Mouse (Mus musculus) heart, postnatal 0 days (tissue): ENCODE data around the gene Bid. TPM values are rescaled to one million over a fixed set of nuclear protein-coding genes. Genes with fewer than 3 reads are reported as not detected.

Source experiments
- ATAC-seq: fragments of 200-750 bp; cut with Nextera tagmentation; 2 replicates; pipeline ENCODE4 v1.8.0; 2017; ENCODE audit warnings: low read depth, moderate number of reproducible peaks, moderate library complexity; ENCODE audit not compliant: insufficient read depth
- DNase-seq: peaks from one replicate; pipeline ENCODE4 v3.0.0-alpha.2; 2016; ENCODE audit warnings: low spot score
- H3K27ac ChIP-seq: fragments of 300-500 bp; sonication (generic); 2 replicates; pipeline ENCODE4 v1.5.1; 2014; ENCODE audit warnings: low read depth, mild to moderate bottlenecking
- H3K27me3 ChIP-seq: fragments of 300-500 bp; sonication (generic); 2 replicates; pipeline ENCODE4 v1.6.1; 2014; ENCODE audit warnings: low read length, mixed read lengths; ENCODE audit not compliant: control insufficient read depth, insufficient read depth
- H3K36me3 ChIP-seq: fragments of 300-500 bp; sonication (generic); replicated peaks from 2 replicates; pipeline ENCODE4 v1.6.1; 2014; ENCODE audit warnings: low read length, mixed read lengths; ENCODE audit not compliant: control insufficient read depth, insufficient read depth
- H3K4me1 ChIP-seq: fragments of 300-500 bp; sonication (generic); 2 replicates; pipeline ENCODE4 v1.6.1; 2014; ENCODE audit warnings: antibody characterized with exemption; ENCODE audit not compliant: control insufficient read depth, insufficient read depth
- H3K4me2 ChIP-seq: fragments of 300-500 bp; sonication (generic); 2 replicates; pipeline ENCODE4 v1.6.1; 2014; ENCODE audit warnings: low read depth, mild to moderate bottlenecking, low read length, moderate library complexity
- H3K4me3 ChIP-seq: fragments of 300-500 bp; sonication (generic); 2 replicates; pipeline ENCODE4 v1.5.1; 2014; ENCODE audit warnings: low read depth, low read length
- H3K9ac ChIP-seq: fragments of 300-500 bp; sonication (generic); replicated peaks from 2 replicates; pipeline ENCODE4 v1.6.1; 2014; ENCODE audit warnings: low read depth, low read length, mixed read lengths
- H3K9me3 ChIP-seq: fragments of 300-500 bp; sonication (generic); replicated peaks from 2 replicates; pipeline ENCODE4 v1.6.1; 2016; ENCODE audit warnings: low read length; ENCODE audit not compliant: control insufficient read depth
- CTCF ChIP-seq: IDR thresholded peaks from 2 replicates; pipeline ENCODE4 v1.5.1; 2016; ENCODE audit warnings: antibody characterized with exemption, control low read depth, low read depth
- EP300 ChIP-seq: IDR thresholded peaks from 2 replicates; pipeline ENCODE4 v1.6.1; 2016; ENCODE audit warnings: antibody characterized with exemption, low read depth
- WGBS: fragments of 180-500 bp; shearing (Covaris S2); extraction: QIAGEN DNeasy Blood & Tissue Kit; methylation state at CpG from one replicate; pipeline ENCODE4 v1.1.7; 2014; 5-methylcytosine and 5-hydroxymethylcytosine counted together
- polyA plus RNA-seq: library from polyadenylated mRNA; unstranded; fragments of >200 nt; fragmentation: Nextera tagmentation; extraction: Ambion mirVana; gene quantifications from 2 replicates; pipeline ENCODE4 v1.2.1, GENCODE M21; 2015
- total RNA-seq: library from RNA; depleted of rRNA; stranded (reverse); fragments of >200 nt; gene quantifications from 2 replicates; pipeline ENCODE4 v1.2.3, GENCODE M21; 2014; ENCODE audit warnings: low replicate concordance

Gene Bid
- total and polyA plus RNA-seq, 2 experiments from 2014 or later: 3.3 to 3.6 TPM

DNA sequence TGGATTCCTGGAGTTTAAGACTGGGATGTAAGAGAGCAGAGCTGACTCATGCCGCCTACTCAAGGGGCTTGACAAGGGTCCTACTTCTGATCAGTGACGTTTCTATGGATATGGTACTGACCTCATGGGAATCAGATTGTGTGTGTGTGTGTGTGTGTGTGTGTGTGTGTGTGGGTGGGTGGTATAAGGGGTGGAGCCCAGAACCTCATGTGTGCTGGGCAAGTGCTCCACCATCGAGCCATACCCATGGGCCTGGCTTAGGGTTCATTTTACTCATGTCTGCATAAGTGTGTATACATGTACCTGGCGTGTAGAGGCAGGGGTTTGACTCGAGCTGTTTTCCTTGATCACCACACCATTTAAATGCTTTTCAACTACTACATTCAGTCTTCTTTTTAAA, 27.3 kb upstream of the Bid start:
- TF ChIP-seq EP300 (no peak), CTCF (no peak)
- Histone ChIP-seq H3K9me3 (no peaks in the 10 kb centered on the region), H3K27me3 (no peaks in the 10 kb centered on the region), H3K4me1 (no peaks in the 10 kb centered on the region), H3K4me3 (no peak overlapping the region), H3K9ac (no peak overlapping the region), H3K27ac (no peak overlapping the region), H3K36me3 (peaks cover 68% of the 10 kb centered on the region), H3K4me2 (no peak overlapping the region)
- DNase-seq: no peak
- ATAC-seq: no peak
- WGBS: 84% methylated on average over 5 of the region's 5 CpGs

- no peak for ATAC-seq
- Histone ChIP-seq H3K4me3 (no peak overlapping the region), H3K27me3 (no peaks in the 10 kb centered on the region), H3K36me3 (peaks cover 64% of the 10 kb centered on the region), H3K4me2 (no peak overlapping the region), H3K9ac (no peak overlapping the region), H3K9me3 (no peaks in the 10 kb centered on the region), H3K27ac (no peak overlapping the region), H3K4me1 (no peaks in the 10 kb centered on the region)
- WGBS: 78% methylated on average over 10 of the region's 10 CpGs
- DNase-seq: no peak
- no peak for TF ChIP-seq CTCF
- TF ChIP-seq EP300: no peak
Observed at GRCm38 (mm10) chr6:120943551-120943950, 26.9 kb upstream of the Bid start.

DNA sequence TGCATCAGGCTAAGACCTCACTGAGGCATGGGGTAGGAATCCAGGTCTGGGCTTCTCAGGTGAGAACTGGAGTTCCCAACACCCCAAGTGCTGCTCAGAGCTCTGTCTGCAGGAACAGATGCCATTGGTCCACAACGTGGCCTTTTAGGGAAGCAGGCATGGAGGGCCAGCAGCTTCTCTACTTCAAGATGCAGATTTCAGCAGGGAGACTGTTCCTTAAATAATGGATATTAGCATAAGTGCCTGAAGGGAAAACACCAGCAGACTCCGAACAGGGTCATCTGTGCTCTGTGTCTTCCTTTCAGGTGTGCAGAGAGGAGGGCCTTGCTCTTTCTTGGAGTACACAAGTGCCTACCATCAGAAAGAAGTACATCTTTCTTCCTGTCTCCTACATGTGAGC, 26.4 kb upstream of the Bid start:
- TF ChIP-seq EP300: no peak
- TF ChIP-seq CTCF: no peak
- Histone ChIP-seq H3K9ac (no peak overlapping the region), H3K4me2 (no peak overlapping the region), H3K4me1 (no peaks in the 10 kb centered on the region), H3K27me3 (no peaks in the 10 kb centered on the region), H3K9me3 (no peaks in the 10 kb centered on the region), H3K4me3 (no peak overlapping the region), H3K36me3 (peaks cover 59% of the 10 kb centered on the region), H3K27ac (no peak overlapping the region)
- ATAC-seq (no peak), DNase-seq (no peak)
- 78% methylated on average over 2 of the region's 2 CpGs for WGBS

- no peak for DNase-seq
- H3K9ac ChIP-seq: no peak overlapping the region
- peaks cover 50% of the 10 kb centered on the region for H3K36me3 ChIP-seq
- no peak overlapping the region for H3K4me3 ChIP-seq
- no peaks in the 10 kb centered on the region for H3K4me1 ChIP-seq
- no peak for ATAC-seq
- WGBS: 91% methylated on average over 13 of the region's 13 CpGs
- no peaks in the 10 kb centered on the region for H3K9me3 ChIP-seq
- no peak overlapping the region for H3K27ac ChIP-seq
- TF ChIP-seq EP300 (no peak), CTCF (no peak)
- H3K27me3 ChIP-seq: no peaks in the 10 kb centered on the region
- no peak overlapping the region for H3K4me2 ChIP-seq
Observed at GRCm38 (mm10) chr6:120941575-120941974, 24.9 kb upstream of the Bid start.

GRCm38 (mm10) chr6:120941084-120941481, 24.4 kb upstream of the Bid start:
- DNase-seq (no peak), ATAC-seq (no peak)
- Histone ChIP-seq H3K9ac (no peak overlapping the region), H3K9me3 (no peaks in the 10 kb centered on the region), H3K27ac (no peak overlapping the region), H3K4me1 (no peaks in the 10 kb centered on the region), H3K27me3 (no peaks in the 10 kb centered on the region), H3K4me3 (no peak overlapping the region), H3K36me3 (peaks cover 46% of the 10 kb centered on the region), H3K4me2 (no peak overlapping the region)
- TF ChIP-seq CTCF: no peak
- no peak for TF ChIP-seq EP300
- 88% methylated on average over 7 of the region's 7 CpGs for WGBS

DNA sequence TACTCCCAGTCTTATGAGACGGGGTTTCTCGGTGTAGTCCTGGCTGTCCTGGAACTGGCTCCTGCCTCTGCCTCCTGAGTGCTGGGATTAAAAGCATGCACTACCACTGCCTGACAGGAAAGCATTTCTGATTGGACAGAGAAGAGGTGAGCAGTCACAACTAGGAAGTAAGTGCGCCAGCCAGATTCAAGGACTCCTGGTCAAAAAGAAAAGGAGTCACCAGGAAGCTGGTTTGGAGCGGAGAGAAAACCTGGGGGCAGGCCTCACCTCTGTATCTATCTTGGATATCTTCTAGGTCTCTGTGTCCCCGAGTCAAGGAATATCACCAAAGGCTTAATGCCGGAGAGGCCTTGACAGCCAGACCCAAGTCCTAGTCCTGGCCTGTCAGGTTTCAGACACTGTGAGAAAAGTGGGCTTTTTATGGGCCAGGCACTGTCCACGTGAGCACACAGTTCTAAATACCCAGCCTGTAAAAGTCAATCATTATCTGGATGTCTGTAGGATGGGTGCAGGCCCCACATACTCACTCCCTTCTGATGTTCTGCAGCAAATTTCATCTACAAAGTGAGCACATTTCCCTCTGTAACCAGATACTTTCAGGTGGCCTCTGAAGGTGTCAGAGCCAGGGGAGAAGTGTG, 23.9 kb upstream of the Bid start:
- Histone ChIP-seq H3K36me3 (peaks cover 47% of the 10 kb centered on the region), H3K4me1 (no peaks in the 10 kb centered on the region), H3K9ac (no peak overlapping the region), H3K27me3 (no peaks in the 10 kb centered on the region), H3K9me3 (no peaks in the 10 kb centered on the region), H3K4me2 (no peak overlapping the region), H3K4me3 (no peak overlapping the region), H3K27ac (no peak overlapping the region)
- DNase-seq (no peak), ATAC-seq (no peak)
- WGBS: 88% methylated on average over 7 of the region's 7 CpGs
- TF ChIP-seq CTCF (no peak), EP300 (no peak)
